ENCODE assay signal across 9 mouse cellular contexts in the genomic region with DNA sequence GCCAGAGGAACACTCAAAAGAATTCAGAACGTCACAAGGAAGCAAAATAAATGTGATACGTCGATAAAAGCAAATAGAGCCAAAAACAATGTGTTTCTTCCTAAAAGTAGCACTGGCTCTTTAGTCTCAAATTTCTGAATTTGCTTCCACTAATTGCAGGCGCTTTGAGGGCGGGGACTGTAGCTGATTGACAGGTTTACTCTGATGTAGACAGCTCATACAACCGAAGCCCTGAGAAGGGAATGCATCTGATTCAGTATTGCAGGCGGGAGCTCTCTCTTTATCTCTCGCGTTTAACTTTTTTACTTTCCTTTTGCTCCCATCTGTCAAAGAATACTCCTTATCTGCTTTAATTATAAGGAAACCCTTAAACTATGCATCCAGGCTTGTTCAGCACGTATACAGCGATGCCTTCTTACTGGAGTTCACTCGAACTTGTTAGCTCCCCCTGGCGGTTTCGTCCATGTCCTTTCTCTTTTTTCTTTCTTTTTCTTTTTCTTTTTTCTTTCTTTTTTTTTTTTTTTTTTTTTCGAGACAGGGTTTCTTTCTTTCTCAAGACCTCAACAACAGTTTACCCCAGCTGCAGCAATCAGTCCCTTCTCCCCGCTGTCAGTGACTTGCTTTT.
DNase-seq lines count a peak whose midpoint lies in the region; ATAC-seq and TF ChIP-seq lines count a peak whose summit lies in the region.
"Had no signal": no experiment of that assay in that cellular context is flagged by ENCODE, and none has a peak within 500 bp of the region (broad histone marks: within the 10 kb centered on the region; RNA-seq: fewer than 3 reads in every experiment).

No protein-coding gene starts in this region.

- H3K27ac ChIP-seq in gastrocnemius, adult 2 months: no peak overlapping the region
- H3K27ac ChIP-seq in intestine, postnatal 0 days (ENCODE audit: low read depth, low read length): no peak overlapping the region

- DNase-seq in gastrocnemius, adult 2 months: peak; percentile 49
- DNase-seq in gastrocnemius, postnatal 25 days: no peak
- peak; percentile 27 to 79 for DNase-seq in cerebellum, postnatal 25 days
- DNase-seq in left cerebral cortex, postnatal 4 days: peak; percentile 75
- peak; percentile 78 for DNase-seq in mesoderm, embryonic 11.5 days (ENCODE audit: low read depth, low spot score)
- DNase-seq in spleen, postnatal 4 days (ENCODE audit: low spot score in 2 of 2): peak; percentile 37 to 74

- no peak overlapping the region for H3K9ac ChIP-seq in intestine, postnatal 0 days (ENCODE audit: low read depth, low read length)

- H3K36me3 ChIP-seq in intestine, postnatal 0 days (ENCODE audit: control insufficient read depth, insufficient read depth): no peaks in the 10 kb centered on the region
- H3K36me3 ChIP-seq: G1E had no signal

- peak overlapping the region; percentile 54 for H3K4me2 ChIP-seq in intestine, postnatal 0 days (replicated peaks; ENCODE audit: low read depth)

- no peaks in the 10 kb centered on the region for H3K9me3 ChIP-seq in intestine, postnatal 0 days (ENCODE audit: control insufficient read depth)

- WGBS in intestine, postnatal 0 days: 20% methylated on average over 16 of the region's 16 CpGs

- TF ChIP-seq CTCF in gastrocnemius, adult 2 months (IDR thresholded peaks at IDR 0.05): peak; percentile 62
- TF ChIP-seq CTCF in intestine, postnatal 0 days (IDR thresholded peaks at IDR 0.05; ENCODE audit: low read depth): peak; percentile 71

- peak; percentile 75 for ATAC-seq in granulocyte monocyte progenitor cell, adult 5-6 weeks (replicated peaks; ENCODE audit: poor library complexity, severe bottlenecking)
- ATAC-seq in intestine, postnatal 0 days: no peak

- H3K27me3 ChIP-seq in intestine, postnatal 0 days (replicated peaks; ENCODE audit: control insufficient read depth, insufficient read depth, low read length): no peaks in the 10 kb centered on the region

- intact Hi-C loops in gastrocnemius, adult 2 months (cut with DNase I): no loop called here
- intact Hi-C loops in left cerebral cortex, postnatal 4 days (cut with DNase I): no loop called here

- peaks cover 3% of the 10 kb centered on the region; the same call in 1 of the 2 replicates for H3K4me1 ChIP-seq in intestine, postnatal 0 days (replicated peaks; ENCODE audit: control insufficient read depth, insufficient read depth, low read length)

- H3K4me3 ChIP-seq in gastrocnemius, adult 2 months: peak overlapping the region; percentile 68
- H3K4me3 ChIP-seq in intestine, postnatal 0 days (ENCODE audit: low read depth, low read length): peak overlapping the region; percentile 28; the same call in 1 of the 2 replicates
